Mouse (Mus musculus) myocyte (in vitro differentiated cells): Measurements from ENCODE around the gene Aptx. TPM values are rescaled to one million over a fixed set of nuclear protein-coding genes. Genes with fewer than 3 reads are reported as not detected.
A peak's percentile ranks its signal among the peaks of the same experiment; 100 is the strongest.

Source experiments
- H3K27me3 ChIP-seq: one replicate; pipeline ENCODE4 v1.6.1; 2011; ENCODE audit not compliant: control insufficient read depth, insufficient read depth, insufficient read length
- H3K36me3 ChIP-seq: one replicate; pipeline ENCODE4 v1.6.1; 2011; ENCODE audit not compliant: control insufficient read depth, insufficient read depth
- H3K4me2 ChIP-seq: one replicate; pipeline ENCODE4 v1.6.1; 2011; ENCODE audit warnings: low read depth, control low read depth
- H3K4me3 ChIP-seq: one replicate; pipeline ENCODE4 v1.5.1; 2011; ENCODE audit warnings: mild to moderate bottlenecking, control low read depth, moderate library complexity
- H3K79me2 ChIP-seq: one replicate; pipeline ENCODE4 v1.6.1; 2011; ENCODE audit not compliant: control insufficient read depth, insufficient read depth
- H3ac ChIP-seq: one replicate; pipeline ENCODE4 v1.6.1; 2011; ENCODE audit not compliant: control insufficient read depth, insufficient read length
- CEBPB ChIP-seq: IDR thresholded peaks from 2 replicates; pipeline ENCODE4 v1.6.1; 2011; ENCODE audit warnings: mild to moderate bottlenecking, moderate library complexity; ENCODE audit not compliant: poor library complexity, insufficient read depth, severe bottlenecking
- E2F4 ChIP-seq: IDR thresholded peaks from one replicate; pipeline ENCODE4 v1.6.1; 2011; ENCODE audit warnings: mild to moderate bottlenecking, control low read depth, moderate library complexity; ENCODE audit not compliant: insufficient read depth
- MAX ChIP-seq: IDR thresholded peaks from one replicate; pipeline ENCODE4 v1.6.1; 2011; ENCODE audit warnings: low read depth, mild to moderate bottlenecking, control low read depth
- MYOD1 ChIP-seq, 3 experiments: IDR thresholded peaks; one replicate each; pipeline ENCODE4 v1.6.1; 2011; ENCODE audit warnings: control low read depth in 2 of 3, low read depth in 2 of 3, mild to moderate bottlenecking in 2 of 3, moderate library complexity in 1 of 3; ENCODE audit not compliant: insufficient read length in 2 of 3, control insufficient read depth in 1 of 3
- MYOG ChIP-seq, 3 experiments: IDR thresholded peaks; one replicate each; pipeline ENCODE4 v1.6.1; 2011; ENCODE audit warnings: control low read depth in 2 of 3, low read depth in 2 of 3, mild to moderate bottlenecking in 2 of 3; ENCODE audit not compliant: insufficient read length in 2 of 3, control insufficient read depth in 1 of 3, insufficient read depth in 1 of 3
- POLR2A ChIP-seq: IDR thresholded peaks from one replicate; pipeline ENCODE4 v1.6.1; 2011; ENCODE audit warnings: low read depth, mild to moderate bottlenecking, control low read depth, moderate library complexity; ENCODE audit not compliant: insufficient read length
- POLR2AphosphoS2 ChIP-seq: IDR thresholded peaks from one replicate; pipeline ENCODE4 v1.6.1; 2011; ENCODE audit warnings: low read depth, control low read depth; ENCODE audit not compliant: insufficient read length
- REST ChIP-seq: IDR thresholded peaks from one replicate; pipeline ENCODE4 v1.6.1; 2011; ENCODE audit warnings: mild to moderate bottlenecking, control low read depth, moderate library complexity; ENCODE audit not compliant: insufficient read depth, insufficient read length
- SRF ChIP-seq: IDR thresholded peaks from one replicate; pipeline ENCODE4 v1.6.1; 2011; ENCODE audit warnings: low read depth; ENCODE audit not compliant: control insufficient read depth, insufficient read length
- TCF12 ChIP-seq: IDR thresholded peaks from one replicate; pipeline ENCODE4 v1.6.1; 2011; ENCODE audit warnings: mild to moderate bottlenecking, control low read depth; ENCODE audit not compliant: poor library complexity, insufficient read depth, severe bottlenecking
- TCF3 ChIP-seq: IDR thresholded peaks from one replicate; pipeline ENCODE4 v1.6.1; 2011; ENCODE audit warnings: low read depth, control low read depth; ENCODE audit not compliant: insufficient read length
- USF1 ChIP-seq: IDR thresholded peaks from one replicate; pipeline ENCODE4 v1.6.1; 2011; ENCODE audit warnings: low read depth, mild to moderate bottlenecking, control low read depth, moderate library complexity
- polyA plus RNA-seq: library from polyadenylated mRNA; unstranded; fragments of >200 nt; fragmentation: generic; extraction: Trizol; gene quantifications from one replicate; pipeline ENCODE4 v1.2.1, GENCODE M21; 2012; ENCODE audit warnings: missing spikeins

Gene Aptx
- polyA plus RNA-seq, 1 experiment: 20.4 TPM

DNA sequence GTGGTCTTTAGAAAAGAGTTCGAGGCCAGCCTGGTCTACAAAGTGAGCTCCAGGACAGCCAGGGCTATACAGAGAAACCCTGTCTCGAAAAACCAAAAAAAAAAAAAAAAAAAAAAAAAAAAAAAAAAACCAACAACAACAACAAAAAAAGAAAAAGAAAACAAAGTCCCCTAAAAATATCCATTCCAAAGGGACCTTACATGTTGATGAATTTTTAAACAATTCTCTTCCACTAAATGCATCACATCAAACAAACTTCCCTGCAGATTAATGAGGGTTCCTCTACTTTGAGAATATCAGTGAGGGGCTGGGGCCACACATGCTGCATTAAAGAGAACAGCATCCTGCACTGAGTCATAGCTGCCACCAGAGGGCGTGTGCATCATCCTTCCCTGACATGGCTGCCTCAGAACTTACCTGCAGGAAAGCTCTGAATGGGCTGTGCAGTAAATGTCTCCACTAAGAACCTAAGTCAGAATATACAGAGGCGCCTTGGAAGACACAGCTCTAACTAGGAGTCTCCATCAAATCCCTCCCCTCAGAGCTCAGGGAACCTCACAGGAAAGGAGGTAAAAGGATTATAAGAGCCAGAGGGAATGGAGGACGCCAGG, 22.6 kb downstream of the Aptx start:
- no peak overlapping the region for H3ac ChIP-seq
- peak; percentile 47 for TF ChIP-seq POLR2AphosphoS2
- no peak for TF ChIP-seq MYOD1 (IDR thresholded peaks at IDR 0.05; ENCODE audit: control insufficient read depth in 1 of 3, insufficient read length in 2 of 3, low read depth in 2 of 3)
- no peak overlapping the region for H3K4me3 ChIP-seq
- H3K79me2 ChIP-seq: no peaks in the 10 kb centered on the region
- no peak overlapping the region for H3K4me2 ChIP-seq
- H3K36me3 ChIP-seq: no peaks in the 10 kb centered on the region
- H3K27me3 ChIP-seq: peaks cover 7% of the 10 kb centered on the region

- Histone ChIP-seq H3ac (no peak overlapping the region), H3K79me2 (no peaks in the 10 kb centered on the region), H3K27me3 (peaks cover 7% of the 10 kb centered on the region), H3K36me3 (no peaks in the 10 kb centered on the region), H3K4me3 (no peak overlapping the region), H3K4me2 (no peak overlapping the region)
- TF ChIP-seq E2F4: no peak
- no peak for TF ChIP-seq REST
- TF ChIP-seq SRF: no peak
- no peak for TF ChIP-seq TCF3
- no peak for TF ChIP-seq USF1
- no peak for TF ChIP-seq TCF12
- TF ChIP-seq POLR2A: no peak
- TF ChIP-seq POLR2AphosphoS2: no peak
- TF ChIP-seq CEBPB: no peak
- TF ChIP-seq MYOD1 (IDR thresholded peaks at IDR 0.05; ENCODE audit: control insufficient read depth in 1 of 3, insufficient read length in 2 of 3, low read depth in 2 of 3): no peak
- TF ChIP-seq MYOG (IDR thresholded peaks at IDR 0.05; ENCODE audit: control insufficient read depth in 1 of 3, insufficient read depth in 1 of 3, insufficient read length in 2 of 3, low read depth in 2 of 3): no peak
- no peak for TF ChIP-seq MAX
These were observed 25.9 kb downstream of the Aptx start for GRCm38 (mm10) chr4:40677132-40677531.

GRCm38 (mm10) chr4:40676338-40676737, 26.7 kb downstream of the Aptx start:
- no peaks in the 10 kb centered on the region for H3K79me2 ChIP-seq
- H3K4me2 ChIP-seq: no peak overlapping the region
- no peak overlapping the region for H3K4me3 ChIP-seq
- no peak for TF ChIP-seq MYOD1 (IDR thresholded peaks at IDR 0.05; ENCODE audit: control insufficient read depth in 1 of 3, insufficient read length in 2 of 3, low read depth in 2 of 3)
- no peak for TF ChIP-seq REST
- TF ChIP-seq E2F4: no peak
- no peak for TF ChIP-seq CEBPB
- no peak for TF ChIP-seq POLR2AphosphoS2
- no peak for TF ChIP-seq USF1
- TF ChIP-seq SRF: no peak
- no peak for TF ChIP-seq POLR2A
- TF ChIP-seq TCF12: no peak
- no peak for TF ChIP-seq MAX
- TF ChIP-seq MYOG (IDR thresholded peaks at IDR 0.05; ENCODE audit: control insufficient read depth in 1 of 3, insufficient read depth in 1 of 3, insufficient read length in 2 of 3, low read depth in 2 of 3): no peak
- TF ChIP-seq TCF3: no peak
- H3K27me3 ChIP-seq: peaks cover 7% of the 10 kb centered on the region
- no peak overlapping the region for H3ac ChIP-seq
- H3K36me3 ChIP-seq: no peaks in the 10 kb centered on the region

GRCm38 (mm10) chr4:40673526-40673925, 29.5 kb downstream of the Aptx start:
- Histone ChIP-seq H3K4me3 (no peak overlapping the region), H3K36me3 (no peaks in the 10 kb centered on the region), H3K79me2 (no peaks in the 10 kb centered on the region), H3K4me2 (no peak overlapping the region), H3K27me3 (peaks cover 12% of the 10 kb centered on the region), H3ac (no peak overlapping the region)
- TF ChIP-seq MYOG (IDR thresholded peaks at IDR 0.05; ENCODE audit: control insufficient read depth in 1 of 3, insufficient read depth in 1 of 3, insufficient read length in 2 of 3, low read depth in 2 of 3) (no peak), REST (no peak), SRF (no peak), TCF3 (no peak), POLR2AphosphoS2 (no peak), POLR2A (no peak), MAX (no peak), TCF12 (no peak), MYOD1 (IDR thresholded peaks at IDR 0.05; ENCODE audit: control insufficient read depth in 1 of 3, insufficient read length in 2 of 3, low read depth in 2 of 3) (no peak), USF1 (no peak), CEBPB (no peak), E2F4 (no peak)
